Mouse (Mus musculus) retina, adult 2 months (tissue): Measurements from ENCODE around the gene Pde2a.

ENCODE experiments used
- DNase-seq: peaks from one replicate; pipeline ENCODE4 v3.0.0-alpha.2; 2012; ENCODE audit warnings: low read depth, low spot score

The Pde2a gene

DNA sequence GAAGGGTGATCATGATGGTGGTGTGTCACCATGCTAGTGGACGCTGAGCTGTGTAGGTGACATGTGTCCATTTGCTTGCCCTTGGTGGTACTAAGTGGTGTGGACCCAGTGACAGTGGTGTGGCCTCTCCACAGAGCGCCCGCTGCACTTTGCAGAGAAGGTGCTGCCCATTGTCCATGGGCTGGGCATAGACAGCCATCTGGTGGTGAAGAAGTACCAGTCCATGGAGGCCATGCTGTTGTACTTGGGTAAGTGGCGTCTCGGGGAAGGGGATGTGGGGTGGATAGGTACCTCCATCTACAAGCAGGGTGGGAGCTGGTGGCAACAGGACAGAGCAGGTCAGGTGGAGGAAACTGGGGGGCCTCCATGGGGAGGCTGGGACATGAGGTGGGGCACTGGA lies 17.7 kb upstream of the Pde2a start:
- no peak for DNase-seq

DNA sequence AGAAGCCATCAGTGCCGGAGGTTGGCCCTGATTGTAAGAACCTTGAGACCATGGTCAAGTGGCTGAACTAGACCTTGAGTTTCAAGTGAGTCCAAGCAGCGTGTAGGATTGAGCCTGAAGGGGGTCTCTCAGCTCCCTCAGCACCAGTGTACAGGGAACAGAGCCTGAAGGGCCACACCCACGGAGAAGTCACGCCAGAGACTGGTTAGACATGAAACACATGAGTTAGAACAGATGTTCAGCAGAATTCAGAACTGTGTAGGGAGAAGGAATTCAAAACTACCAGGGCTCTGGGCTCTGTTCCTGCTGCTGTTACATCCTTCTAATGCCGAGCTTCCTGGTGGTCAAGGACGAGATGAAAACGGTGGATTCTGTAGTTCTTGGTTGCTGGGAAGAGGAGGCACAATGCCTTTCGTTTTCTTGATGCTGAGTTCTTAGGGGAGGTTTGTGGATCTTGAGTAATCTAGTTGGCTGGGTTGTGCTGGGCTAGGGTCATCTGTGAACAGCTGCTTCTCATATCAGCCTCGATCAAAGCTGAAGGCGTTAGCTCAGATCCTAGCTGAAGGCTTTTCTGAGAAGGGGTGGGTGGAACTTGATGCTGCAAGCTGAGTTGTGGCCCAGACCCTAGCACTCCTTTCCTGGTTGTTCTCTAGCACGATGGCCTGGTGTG lies 11.1 kb upstream of the Pde2a start, which contains the start of gene Gm45837:
Gm45837 (plus strand) TSS at position 620 of the 670 bp plus-strand sequence.
- no peak for DNase-seq

DNA sequence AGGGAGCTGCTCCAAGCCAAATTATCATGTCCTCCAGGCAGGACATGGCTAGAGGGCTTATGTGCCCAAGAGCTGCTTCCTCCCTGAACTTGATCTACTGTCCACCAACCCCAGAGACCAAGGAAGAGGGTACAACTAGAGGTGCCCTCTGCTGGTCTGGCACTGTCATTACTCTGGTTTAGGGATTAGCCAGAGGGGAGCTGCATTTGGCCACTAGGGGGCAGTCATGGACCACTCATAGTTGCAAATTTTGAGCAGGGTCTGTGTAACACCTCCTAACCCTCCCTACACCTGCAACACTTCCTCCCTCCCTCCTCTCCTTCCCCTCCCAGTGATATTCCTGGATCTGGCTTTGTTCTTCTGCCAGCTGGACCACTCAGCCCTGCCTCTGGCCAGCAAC lies 8.7 kb upstream of the Pde2a start:
- DNase-seq, result peak; percentile 70

DNA sequence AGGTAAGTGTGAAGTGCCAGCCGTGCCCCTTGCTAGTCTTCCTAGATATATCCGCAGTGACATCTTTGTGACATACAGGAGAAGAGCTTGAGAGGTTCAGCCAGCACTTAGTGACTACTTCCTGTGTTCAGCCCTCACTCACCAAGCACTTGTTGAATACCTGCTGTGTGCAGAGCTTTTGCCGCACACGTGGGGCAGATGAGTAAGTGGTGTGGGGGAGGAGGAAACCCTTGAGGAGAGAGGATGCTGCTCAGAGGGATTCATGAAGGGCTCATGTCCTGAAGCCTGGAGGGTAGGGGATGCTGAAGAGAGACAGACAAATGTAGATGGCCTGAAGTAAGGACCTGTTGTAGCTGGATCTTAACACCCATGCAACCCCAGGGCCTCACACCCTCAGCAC lies 7.3 kb upstream of the Pde2a start:
- DNase-seq, result no peak

DNA sequence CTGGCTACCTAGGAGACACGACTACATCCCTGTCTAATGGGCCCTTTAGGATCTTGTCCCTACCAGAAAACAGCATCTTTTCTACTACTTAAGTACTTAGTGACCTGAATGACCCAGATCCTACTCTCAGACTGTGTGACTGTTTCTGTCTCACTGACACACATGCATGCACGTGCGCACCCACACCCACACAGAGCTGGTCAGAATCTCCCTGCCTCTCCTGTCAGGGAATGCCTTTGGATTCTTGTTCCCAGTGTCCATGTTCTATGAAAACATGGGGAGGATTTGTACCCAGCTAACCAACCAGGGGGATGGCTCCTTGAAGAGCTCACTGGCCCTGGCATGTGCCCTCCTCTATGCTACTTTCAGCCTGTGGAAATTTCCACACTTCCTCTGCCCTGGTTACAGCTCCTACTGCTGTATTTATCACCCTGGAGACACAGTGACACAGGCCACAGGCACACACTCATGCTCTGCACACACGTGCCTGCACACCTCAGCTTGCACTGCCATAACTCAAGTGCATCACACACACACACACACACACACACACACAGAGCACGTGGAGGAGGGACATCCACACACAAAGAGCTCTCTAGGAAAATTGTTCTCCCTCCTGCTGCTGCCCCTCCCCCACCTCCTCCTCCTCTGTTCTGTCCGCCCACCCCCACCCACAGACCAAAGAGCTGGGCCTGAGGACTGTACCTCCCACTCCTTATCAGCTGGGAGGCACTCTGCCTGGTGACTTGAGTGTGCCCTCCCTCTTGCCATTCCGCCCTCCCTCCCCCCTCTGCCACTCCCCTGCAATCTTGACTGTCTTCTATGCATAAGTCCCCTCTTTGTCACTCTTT lies 6.6 kb upstream of the Pde2a start:
- DNase-seq, result no peak

DNA sequence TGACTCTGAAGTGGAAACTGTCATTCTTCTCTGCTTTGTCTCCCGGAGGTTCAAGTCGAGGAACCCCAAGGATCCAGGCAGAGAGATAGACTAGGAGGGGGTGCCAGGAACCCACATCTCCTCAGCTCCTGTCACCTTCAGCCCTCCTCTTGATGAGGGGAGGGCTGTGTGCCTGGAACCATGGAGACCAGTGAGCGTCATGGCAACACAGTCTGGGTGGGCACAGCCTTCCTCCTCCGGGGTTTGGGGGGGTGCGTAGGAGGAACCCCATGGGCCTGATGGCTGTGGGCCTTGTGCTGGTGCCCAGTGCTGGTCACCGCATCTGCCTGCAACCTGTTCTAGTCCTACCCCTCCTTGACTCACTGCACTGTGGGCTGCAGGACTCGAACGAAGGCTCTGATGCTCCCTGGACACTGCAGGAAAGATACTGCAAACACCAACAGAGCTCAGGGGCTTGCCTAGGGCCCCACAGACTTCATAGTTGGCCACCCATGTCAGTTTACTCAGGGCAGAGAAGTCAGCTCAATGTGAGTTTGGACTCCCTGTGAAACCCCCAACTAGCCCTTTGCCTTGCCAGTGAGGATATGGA lies 5.9 kb upstream of the Pde2a start:
- no peak for DNase-seq

DNA sequence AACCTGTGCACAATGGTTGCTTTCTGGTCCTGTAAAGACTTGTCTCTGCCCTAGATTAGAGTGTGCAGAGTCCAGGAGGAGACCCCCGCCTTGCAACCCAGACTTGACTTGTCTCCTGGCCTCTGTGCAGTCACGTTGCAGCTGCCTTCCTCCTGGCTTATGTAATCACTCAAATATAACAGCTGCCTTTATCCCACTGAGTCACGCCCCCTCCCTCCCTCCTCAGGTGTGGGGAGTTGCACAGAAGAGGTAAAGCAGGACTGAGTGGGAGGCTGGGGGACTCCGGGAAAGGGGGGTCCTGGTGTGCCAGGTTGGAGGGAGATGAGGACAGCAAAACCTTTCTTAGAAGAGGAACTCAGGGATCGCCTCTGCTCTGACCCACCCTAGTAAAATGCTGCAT lies 5.1 kb upstream of the Pde2a start:
- DNase-seq, result no peak

DNA sequence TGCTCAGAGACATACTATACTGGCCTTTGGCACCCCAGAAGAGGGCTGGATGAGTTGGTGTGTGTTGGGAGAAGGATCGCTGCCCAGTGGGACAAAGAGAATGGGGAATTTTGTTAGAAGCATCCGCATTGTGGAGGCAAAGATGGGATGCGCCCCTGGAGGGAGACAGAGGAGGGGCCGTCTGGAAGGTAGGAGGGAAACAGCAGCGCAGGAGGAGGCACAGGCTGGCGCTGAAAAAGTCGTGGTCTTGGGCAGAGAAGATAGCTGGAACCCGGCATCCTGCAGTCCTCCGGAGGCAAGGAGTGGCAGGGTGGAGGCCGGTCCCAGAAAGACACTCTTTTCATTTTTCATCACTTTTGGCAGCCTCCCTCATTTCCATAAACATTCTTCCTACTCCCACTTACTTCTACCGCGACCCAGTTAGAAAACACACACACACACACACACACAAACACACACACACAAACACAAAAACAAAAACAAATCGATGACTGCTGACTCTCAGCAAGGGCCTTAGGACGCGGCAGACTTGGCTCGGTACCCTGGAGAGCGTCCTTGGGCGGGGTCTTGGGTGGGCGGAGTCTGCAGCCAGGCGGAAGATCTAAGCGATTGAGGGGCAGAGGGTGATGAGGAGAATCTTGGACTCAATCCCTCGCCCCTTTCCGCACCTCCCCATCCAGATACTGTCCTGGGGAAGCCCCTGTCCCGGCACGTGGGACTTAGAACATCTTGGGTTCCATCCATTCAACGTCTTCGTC lies 2.3 kb upstream of the Pde2a start:
- DNase-seq, result no peak

DNA sequence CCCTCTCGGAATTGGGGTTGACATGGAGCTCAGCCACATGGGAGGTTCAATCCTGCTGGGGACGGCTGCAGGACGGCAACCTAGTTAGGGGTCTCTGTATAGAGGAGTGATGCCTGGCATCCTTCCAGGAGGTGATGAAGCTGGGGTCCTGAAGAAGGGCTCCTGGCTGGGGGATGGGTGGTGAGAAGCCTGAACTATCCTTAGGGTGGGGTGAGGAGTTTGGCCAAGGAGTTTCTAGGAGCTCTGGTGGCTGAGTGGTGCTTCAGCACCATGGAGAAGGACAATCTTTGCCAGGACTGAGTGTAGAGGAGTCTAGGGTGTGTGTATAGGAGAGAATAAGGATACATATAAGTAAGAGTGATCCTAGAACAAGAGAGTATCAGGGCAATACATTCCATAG lies 578 bp downstream of the Pde2a start:
- no peak for DNase-seq

DNA sequence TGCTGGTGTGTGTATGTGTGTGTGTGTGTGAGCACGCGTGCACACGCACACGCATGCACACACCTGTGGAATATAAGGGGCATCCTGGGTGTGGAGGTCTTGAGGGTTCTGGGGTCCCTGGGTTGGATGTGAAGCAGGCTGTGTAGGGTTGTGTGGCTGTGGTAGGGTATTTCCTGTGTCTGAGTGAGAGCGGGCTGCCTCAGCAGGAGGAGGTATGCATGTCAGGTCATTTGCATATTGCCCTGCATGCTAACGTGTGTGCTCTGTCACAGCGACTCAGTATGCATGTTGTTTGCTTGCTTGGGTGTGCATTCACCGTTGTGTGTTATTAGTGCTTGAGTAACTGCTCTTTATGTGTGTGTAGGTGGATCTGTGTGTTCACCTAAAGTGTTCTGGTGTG lies 1.2 kb downstream of the Pde2a start:
- no peak for DNase-seq

DNA sequence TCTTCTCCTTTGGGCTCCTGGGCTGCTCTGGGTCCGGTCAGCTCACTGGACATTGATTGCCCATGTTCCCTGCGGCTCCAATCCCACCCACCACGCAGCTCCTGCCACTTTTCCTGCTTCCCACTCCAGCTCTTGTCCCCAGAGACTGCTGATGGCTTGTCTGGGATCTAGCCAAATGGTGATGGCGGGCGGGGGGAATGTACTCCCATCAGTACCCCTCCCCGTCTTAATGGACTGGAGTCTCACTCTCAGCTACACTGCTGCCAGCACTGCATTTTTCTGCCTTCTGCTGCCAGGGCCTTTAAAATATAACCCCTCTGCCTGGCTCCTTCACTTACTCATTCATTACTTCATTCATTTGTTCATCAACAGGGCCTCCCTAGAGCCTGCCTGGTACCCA lies 2.5 kb downstream of the Pde2a start:
- no peak for DNase-seq

DNA sequence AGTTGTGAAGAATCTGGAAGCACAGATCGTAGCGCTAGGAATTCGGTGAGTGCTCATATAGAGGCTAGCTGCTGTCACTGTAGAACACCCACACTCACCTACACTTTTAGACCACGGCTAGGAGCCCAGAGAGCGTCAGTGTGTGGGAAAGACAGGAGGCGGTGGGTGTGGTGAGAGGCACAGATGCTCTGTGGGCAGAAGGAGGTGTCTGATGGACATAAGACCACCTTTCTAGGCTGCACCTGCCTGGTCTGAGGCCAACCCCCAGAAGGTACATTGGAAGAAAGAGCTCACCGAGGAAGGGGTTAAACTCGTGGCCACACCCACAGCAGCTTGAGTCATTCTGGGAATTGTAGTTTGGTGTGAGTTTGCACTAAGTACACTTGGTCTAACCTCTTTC lies 5.2 kb downstream of the Pde2a start:
- DNase-seq, result no peak

DNA sequence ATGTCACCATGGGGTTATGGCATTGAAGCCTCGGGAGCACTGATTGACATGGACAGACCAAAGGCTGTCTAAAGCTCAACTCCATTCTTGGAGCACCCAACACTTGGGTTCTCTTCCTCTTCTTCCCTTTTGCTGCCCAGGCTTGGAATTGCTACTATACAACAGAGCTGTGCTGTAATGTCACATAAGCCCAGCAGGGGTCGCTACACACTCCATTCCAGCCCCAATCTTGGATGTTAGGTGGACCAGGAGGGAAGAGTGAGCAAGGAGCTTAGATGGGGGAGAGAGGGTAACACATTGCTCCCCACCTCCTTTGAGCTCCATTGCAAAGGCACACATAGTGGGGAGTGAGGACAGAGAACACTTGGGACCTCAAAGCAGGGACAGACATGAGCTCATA lies 6.2 kb downstream of the Pde2a start:
- no peak for DNase-seq

DNA sequence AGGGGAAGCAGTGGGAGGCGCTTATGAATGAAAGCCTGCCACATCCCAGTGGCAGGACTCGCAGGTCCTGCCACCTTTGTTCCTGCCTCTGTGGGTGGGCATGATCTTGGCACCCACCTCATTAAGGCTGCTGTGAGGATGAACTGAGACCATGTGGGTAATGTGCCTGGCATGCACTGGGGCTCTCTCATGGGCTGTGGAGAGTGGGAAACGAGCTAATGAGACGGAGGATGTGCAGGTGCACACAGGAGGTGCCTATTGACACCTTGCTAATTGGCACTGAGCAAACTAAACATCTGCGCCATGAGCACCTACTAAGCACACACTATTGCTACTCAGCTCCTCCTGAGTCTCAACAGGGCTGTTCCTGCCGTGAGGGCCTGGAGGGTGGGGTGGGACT lies 13.5 kb downstream of the Pde2a start:
- DNase-seq, result no peak

DNA sequence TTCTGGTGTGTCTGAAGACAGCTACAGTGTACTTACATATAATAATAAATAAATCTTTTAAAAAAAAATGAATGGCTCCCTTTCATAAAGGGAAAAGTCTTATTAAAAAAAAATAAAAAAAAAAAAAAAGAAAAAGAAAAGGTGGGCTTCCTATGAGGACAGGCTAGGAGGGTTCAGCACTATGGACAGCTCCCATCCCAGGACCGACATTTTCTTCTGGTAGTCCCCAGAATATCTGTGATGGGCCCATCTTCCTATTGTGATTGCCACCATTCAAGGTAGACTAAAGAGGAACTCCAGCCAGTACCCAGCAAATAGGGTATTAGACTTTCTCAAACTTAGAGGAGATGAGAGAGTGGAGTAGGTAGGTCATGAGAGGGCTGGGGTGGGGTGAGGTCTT lies 16.4 kb downstream of the Pde2a start:
- no peak for DNase-seq

DNA sequence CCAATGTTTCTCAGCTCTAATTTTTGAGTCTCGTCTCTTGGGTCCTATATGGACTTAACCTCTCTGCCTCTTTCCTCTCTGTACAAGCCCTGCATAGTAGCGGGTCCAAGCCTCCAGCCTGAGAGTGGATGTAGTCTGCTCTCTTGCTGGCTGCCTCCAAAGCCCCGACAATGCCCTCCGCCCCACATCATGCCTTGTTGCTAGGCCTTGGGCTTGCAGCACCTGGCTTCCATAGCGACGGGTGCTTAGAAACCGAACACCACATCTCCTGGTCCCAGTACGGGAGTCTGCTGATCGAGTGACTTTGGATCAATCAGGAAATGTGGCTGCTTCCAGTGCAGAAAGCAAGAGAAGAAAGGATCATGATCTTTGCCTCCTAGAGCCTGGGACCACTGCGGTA lies 21.6 kb downstream of the Pde2a start:
- DNase-seq, result no peak

DNA sequence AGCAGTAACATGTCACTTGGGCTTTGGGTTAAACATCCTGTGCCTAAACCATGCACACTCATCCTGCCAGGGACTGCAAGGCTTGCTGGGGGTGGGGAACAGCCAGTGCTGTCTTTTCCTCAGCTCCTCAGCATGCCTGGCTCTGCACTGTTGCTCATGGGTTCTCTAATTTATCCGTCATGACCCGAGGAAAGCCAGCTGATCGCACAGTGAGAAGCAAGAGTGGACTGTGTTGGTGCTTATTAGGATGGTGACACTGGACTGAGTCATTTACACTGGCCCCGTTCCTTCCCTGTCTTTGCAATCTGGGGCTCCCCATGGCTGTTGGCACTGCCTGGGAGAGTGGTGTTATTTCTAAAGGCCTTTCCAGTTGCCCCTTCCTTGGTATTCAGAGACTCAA lies 22.7 kb downstream of the Pde2a start:
- DNase-seq, result no peak

DNA sequence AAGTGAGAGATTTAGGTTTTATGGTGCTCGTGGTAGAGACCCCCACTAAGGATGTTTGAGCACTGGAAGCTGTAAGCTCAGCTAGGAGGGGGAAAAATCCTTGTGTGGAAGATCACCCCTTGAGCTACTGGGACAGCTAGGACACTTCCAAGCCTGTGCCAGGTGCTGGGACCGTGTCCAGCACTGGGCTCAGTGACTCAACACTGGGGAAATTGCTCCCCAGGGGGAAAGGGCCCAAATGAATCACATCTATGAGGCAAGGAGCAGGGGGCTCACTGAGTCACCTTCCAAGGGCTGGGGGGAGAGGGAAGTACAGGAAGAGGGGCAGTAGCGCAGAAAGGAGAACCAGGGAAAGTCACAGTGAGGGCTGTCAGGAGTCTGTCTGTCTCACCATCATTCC lies 28.4 kb downstream of the Pde2a start:
- no peak for DNase-seq

DNA sequence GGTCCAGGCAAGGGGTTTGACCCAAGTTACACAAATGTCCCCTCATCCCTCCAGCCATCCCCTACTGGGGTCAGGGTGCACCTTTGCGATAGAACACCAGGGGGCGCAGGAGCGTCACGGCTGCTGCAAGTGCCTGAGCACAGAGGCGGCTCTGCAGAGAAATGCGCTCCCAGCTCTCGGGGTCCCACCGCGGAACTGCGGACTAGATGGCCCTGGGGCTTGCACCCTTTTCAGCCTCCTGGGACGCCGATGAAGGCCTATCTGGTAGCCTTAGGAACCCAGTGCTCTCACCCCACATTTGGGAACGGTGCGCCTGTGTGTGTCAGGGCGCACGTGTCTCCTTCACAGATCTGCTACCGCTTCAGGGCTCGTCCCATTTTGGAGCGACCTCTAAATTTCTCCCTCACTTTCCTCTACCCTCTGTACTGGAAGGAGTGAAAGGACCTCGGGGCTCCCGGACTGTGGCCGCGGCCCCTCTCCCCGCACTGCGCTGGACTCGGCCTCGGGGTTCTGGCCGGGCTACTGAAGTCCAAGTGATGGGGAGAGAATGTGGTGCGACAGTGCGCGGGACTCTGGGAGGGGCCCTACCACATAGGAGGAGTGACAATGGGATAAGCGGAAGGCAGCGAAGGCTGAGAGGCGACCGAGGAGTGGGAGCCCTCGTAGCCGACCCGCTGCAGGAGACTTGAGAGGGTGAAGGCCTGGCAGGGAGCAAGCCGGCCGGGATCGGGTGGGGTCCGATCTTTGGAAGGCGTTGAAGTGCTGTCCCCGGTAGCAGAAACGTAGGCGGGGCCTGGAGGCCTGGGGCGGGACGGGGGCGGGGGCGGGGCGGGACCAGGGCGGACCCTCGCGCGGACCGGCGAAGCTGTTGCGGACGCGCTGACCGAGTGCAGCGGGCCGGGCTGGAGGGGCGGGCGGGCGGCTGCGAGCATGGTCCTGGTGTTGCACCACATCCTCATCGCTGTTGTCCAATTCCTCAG lies 29.2 kb downstream of the Pde2a start:
- DNase-seq, result peak; percentile 56

DNA sequence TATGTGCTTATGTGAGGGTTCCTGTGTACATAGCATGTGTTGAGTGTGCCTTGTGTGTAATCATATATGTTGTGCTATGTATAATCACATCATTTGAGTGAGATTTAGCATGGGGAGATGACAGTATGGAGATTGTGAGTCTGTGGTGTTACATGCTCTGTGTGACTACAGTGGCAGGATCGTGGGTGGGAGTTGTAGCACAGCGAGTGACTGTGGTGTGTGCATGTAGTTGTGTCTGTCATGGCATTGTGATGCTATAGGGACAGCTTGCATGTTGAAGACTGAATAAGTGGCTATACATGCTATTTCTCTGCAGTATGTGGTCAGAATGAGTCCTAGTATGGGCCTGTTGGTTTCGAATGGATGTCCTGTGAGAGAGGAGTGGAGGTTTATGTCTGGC lies 31.2 kb downstream of the Pde2a start:
- DNase-seq, result no peak

DNA sequence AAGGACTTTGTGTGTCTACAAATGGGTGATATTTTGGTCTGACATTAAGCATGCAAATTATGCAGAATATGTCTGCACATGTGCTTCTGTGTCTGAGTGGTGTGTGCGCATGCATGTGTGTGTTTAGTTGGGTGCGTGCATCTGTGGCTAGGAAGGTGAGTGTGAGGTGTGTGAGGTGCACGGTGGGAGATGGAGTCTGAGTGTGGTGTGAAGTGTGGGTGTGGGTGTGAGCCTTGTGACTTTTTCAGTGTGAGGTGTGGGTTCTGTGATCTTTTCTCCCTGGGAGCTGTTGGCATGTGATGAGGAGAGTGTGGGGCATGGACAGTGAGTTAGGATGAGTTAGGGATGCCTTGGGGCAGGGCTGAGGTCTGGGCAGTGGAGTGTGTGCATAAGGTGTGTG lies 31.8 kb downstream of the Pde2a start:
- DNase-seq, result no peak
